Mouse (Mus musculus): ENCODE data around the gene Vps33b. TPM values are rescaled to one million over a fixed set of nuclear protein-coding genes. Genes with fewer than 3 reads are reported as not detected.

Gene Vps33b
- polyA plus RNA-seq, 1 experiment from 2014 or later, result 12.3 TPM

GRCm38 (mm10) chr7:80280998-80281397 lies 11.5 kb downstream of the Vps33b start:
- 81% methylated on average over 2 of the region's 2 CpGs for WGBS (ENCODE audit: insufficient replicate concordance)
- ATAC-seq (replicated peaks; ENCODE audit: insufficient number of reproducible peaks, low FRiP score, low TSS enrichment), result no peak
- no peaks in the 10 kb centered on the region for H3K27me3 ChIP-seq (ENCODE audit: control insufficient read depth, insufficient read depth, low read length)
- H3K27ac ChIP-seq (ENCODE audit: low read depth, low read length), result no peak overlapping the region
- H3K9ac ChIP-seq (ENCODE audit: low read depth, low read length), result no peak overlapping the region
- no peaks in the 10 kb centered on the region for H3K9me3 ChIP-seq (replicated peaks; ENCODE audit: control insufficient read depth, low read length)
- H3K4me1 ChIP-seq (ENCODE audit: control insufficient read depth, insufficient read depth, low read length), result no peaks in the 10 kb centered on the region
- H3K4me3 ChIP-seq (ENCODE audit: low read depth, low read length), result no peak overlapping the region
- H3K4me2 ChIP-seq, result no peak overlapping the region
- H3K36me3 ChIP-seq (ENCODE audit: control insufficient read depth, insufficient read depth, low read length), result peaks cover 23% of the 10 kb centered on the region

DNA sequence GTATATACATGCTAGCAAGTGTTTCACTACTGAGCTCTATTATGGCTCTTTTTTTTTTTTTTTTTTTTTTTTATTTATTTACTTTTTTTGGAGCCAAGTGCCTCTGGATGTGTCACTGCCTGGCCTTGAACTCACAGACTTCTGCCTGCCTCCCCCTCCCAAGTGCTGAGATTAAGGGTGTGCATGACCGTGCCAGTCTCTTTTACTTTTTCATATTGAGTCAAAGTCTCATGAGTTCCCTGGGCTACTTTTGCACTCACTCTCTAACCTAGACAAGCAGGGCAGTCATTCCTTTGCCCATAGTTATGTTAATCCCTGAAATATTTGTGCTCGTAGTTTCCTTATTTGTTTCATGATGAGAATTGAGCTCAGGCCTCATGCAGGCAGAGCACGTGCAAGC lies 12.2 kb downstream of the Vps33b start:
- H3K9ac ChIP-seq (ENCODE audit: low read depth, low read length), result no peak overlapping the region
- H3K9me3 ChIP-seq (replicated peaks; ENCODE audit: control insufficient read depth, low read length), result no peaks in the 10 kb centered on the region
- H3K4me1 ChIP-seq (ENCODE audit: control insufficient read depth, insufficient read depth, low read length), result no peaks in the 10 kb centered on the region
- H3K4me2 ChIP-seq, result no peak overlapping the region
- WGBS (ENCODE audit: insufficient replicate concordance), result 87% methylated on average over 3 of the region's 3 CpGs
- no peak overlapping the region for H3K27ac ChIP-seq (ENCODE audit: low read depth, low read length)
- no peaks in the 10 kb centered on the region for H3K27me3 ChIP-seq (ENCODE audit: control insufficient read depth, insufficient read depth, low read length)
- H3K4me3 ChIP-seq (ENCODE audit: low read depth, low read length), result no peak overlapping the region
- ATAC-seq (replicated peaks; ENCODE audit: insufficient number of reproducible peaks, low FRiP score, low TSS enrichment), result no peak
- H3K36me3 ChIP-seq (ENCODE audit: control insufficient read depth, insufficient read depth, low read length), result peaks cover 22% of the 10 kb centered on the region

- Histone ChIP-seq H3K27me3 (ENCODE audit: control insufficient read depth, insufficient read depth, low read length) (no peaks in the 10 kb centered on the region), H3K4me3 (ENCODE audit: low read depth, low read length) (no peak overlapping the region), H3K27ac (ENCODE audit: low read depth, low read length) (no peak overlapping the region; the same call in 1 of the 2 replicates), H3K36me3 (ENCODE audit: control insufficient read depth, insufficient read depth, low read length) (peaks cover 27% of the 10 kb centered on the region; the same call in 1 of the 2 replicates), H3K4me1 (ENCODE audit: control insufficient read depth, insufficient read depth, low read length) (no peaks in the 10 kb centered on the region), H3K4me2 (no peak overlapping the region), H3K9me3 (replicated peaks; ENCODE audit: control insufficient read depth, low read length) (no peaks in the 10 kb centered on the region), H3K9ac (ENCODE audit: low read depth, low read length) (no peak overlapping the region)
- WGBS (ENCODE audit: insufficient replicate concordance), result 43% methylated on average over 3 of the region's 3 CpGs
- no peak for ATAC-seq (replicated peaks; ENCODE audit: insufficient number of reproducible peaks, low FRiP score, low TSS enrichment)
Observed at GRCm38 (mm10) chr7:80283226-80283918, 13.9 kb downstream of the Vps33b start.

GRCm38 (mm10) chr7:80284391-80284790 lies 14.9 kb downstream of the Vps33b start:
- H3K36me3 ChIP-seq (ENCODE audit: control insufficient read depth, insufficient read depth, low read length), result peaks cover 27% of the 10 kb centered on the region; the same call in 1 of the 2 replicates
- WGBS (ENCODE audit: insufficient replicate concordance), result 73% methylated on average over 5 of the region's 5 CpGs
- no peaks in the 10 kb centered on the region for H3K9me3 ChIP-seq (replicated peaks; ENCODE audit: control insufficient read depth, low read length)
- H3K4me3 ChIP-seq (ENCODE audit: low read depth, low read length), result no peak overlapping the region
- no peak overlapping the region for H3K9ac ChIP-seq (ENCODE audit: low read depth, low read length)
- H3K27ac ChIP-seq (ENCODE audit: low read depth, low read length), result no peak overlapping the region
- H3K4me2 ChIP-seq, result no peak overlapping the region
- no peaks in the 10 kb centered on the region for H3K27me3 ChIP-seq (ENCODE audit: control insufficient read depth, insufficient read depth, low read length)
- ATAC-seq (replicated peaks; ENCODE audit: insufficient number of reproducible peaks, low FRiP score, low TSS enrichment), result no peak
- no peaks in the 10 kb centered on the region for H3K4me1 ChIP-seq (ENCODE audit: control insufficient read depth, insufficient read depth, low read length)

DNA sequence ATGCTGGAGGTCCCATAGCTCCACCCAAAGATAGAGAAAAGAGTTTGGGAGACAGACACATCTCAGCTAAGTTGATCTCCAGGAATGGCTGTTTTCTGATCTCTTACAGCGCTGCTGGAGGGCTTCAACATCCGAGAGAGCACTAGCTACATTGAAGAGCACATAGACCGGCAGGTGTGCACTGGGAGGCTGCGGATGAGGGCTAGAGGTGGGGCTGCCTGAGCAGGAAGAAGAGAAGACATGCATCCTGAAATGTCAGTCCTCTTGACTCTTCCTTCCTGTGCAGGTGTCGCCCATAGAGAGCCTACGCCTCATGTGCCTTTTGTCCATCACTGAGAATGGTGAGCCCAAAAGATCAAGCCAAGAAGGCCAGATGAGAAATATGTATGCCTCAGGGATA lies 16.3 kb downstream of the Vps33b start:
- Histone ChIP-seq H3K4me3 (ENCODE audit: low read depth, low read length) (no peak overlapping the region), H3K27me3 (ENCODE audit: control insufficient read depth, insufficient read depth, low read length) (no peaks in the 10 kb centered on the region), H3K9me3 (replicated peaks; ENCODE audit: control insufficient read depth, low read length) (no peaks in the 10 kb centered on the region), H3K4me2 (no peak overlapping the region), H3K27ac (ENCODE audit: low read depth, low read length) (no peak overlapping the region), H3K9ac (ENCODE audit: low read depth, low read length) (no peak overlapping the region), H3K36me3 (ENCODE audit: control insufficient read depth, insufficient read depth, low read length) (peaks cover 30% of the 10 kb centered on the region), H3K4me1 (ENCODE audit: control insufficient read depth, insufficient read depth, low read length) (no peaks in the 10 kb centered on the region)
- WGBS (ENCODE audit: insufficient replicate concordance), result 89% methylated on average over 6 of the region's 6 CpGs
- ATAC-seq (replicated peaks; ENCODE audit: insufficient number of reproducible peaks, low FRiP score, low TSS enrichment), result no peak

DNA sequence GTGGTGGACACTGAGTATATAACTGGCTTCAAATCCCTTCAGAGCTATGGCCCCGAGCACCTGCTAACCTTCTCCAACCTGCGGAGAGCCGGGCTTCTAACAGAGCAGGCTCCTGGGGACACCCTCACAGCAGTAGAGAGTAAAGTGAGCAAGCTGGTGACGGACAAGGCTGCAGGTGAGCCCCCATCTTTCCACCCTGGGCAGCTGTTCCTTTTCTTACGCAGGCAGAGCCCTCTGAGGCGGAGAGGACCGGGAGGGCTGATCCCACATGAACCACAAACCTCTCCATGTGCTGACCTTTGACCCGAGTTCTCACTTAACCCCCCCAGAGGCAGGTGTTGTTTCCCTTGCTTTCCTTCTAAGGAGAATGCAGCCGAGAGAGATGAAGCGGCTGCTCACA lies 18.3 kb downstream of the Vps33b start:
- 75% methylated on average over 10 of the region's 10 CpGs for WGBS (ENCODE audit: insufficient replicate concordance)
- no peak for ATAC-seq (replicated peaks; ENCODE audit: insufficient number of reproducible peaks, low FRiP score, low TSS enrichment)
- H3K9me3 ChIP-seq (replicated peaks; ENCODE audit: control insufficient read depth, low read length), result no peaks in the 10 kb centered on the region

GRCm38 (mm10) chr7:80294062-80294763 lies 24.8 kb downstream of the Vps33b start, which contains the start of gene Prc1:
Gene Prc1, plus strand, starts transcription at chr7:80294450.
- Histone ChIP-seq H3K4me1 (ENCODE audit: control insufficient read depth, insufficient read depth, low read length) (peaks cover 9% of the 10 kb centered on the region; the same call in 1 of the 2 replicates), H3K4me3 (ENCODE audit: low read depth, low read length) (peak within 1 kb of the TSS; percentile 76), H3K27ac (ENCODE audit: low read depth, low read length) (peak within 1 kb of the TSS; percentile 81), H3K9ac (ENCODE audit: low read depth, low read length) (peak within 1 kb of the TSS; percentile 87), H3K9me3 (replicated peaks; ENCODE audit: control insufficient read depth, low read length) (no peaks in the 10 kb centered on the region), H3K36me3 (ENCODE audit: control insufficient read depth, insufficient read depth, low read length) (peaks cover 3% of the 10 kb centered on the region; the same call in 1 of the 2 replicates), H3K27me3 (ENCODE audit: control insufficient read depth, insufficient read depth, low read length) (no peaks in the 10 kb centered on the region), H3K4me2 (peak within 1 kb of the TSS; percentile 57)
- under 1% methylated on average over 52 of the region's 52 CpGs for WGBS (ENCODE audit: insufficient replicate concordance)
- peak; percentile 98 for ATAC-seq (replicated peaks; ENCODE audit: insufficient number of reproducible peaks, low FRiP score, low TSS enrichment)

More for the DNA sequence above, 18.3 kb downstream of the Vps33b start:
- Histone ChIP-seq H3K4me2 (no peak overlapping the region), H3K27ac (ENCODE audit: low read depth, low read length) (no peak overlapping the region), H3K9ac (ENCODE audit: low read depth, low read length) (no peak overlapping the region), H3K27me3 (ENCODE audit: control insufficient read depth, insufficient read depth, low read length) (no peaks in the 10 kb centered on the region), H3K4me1 (ENCODE audit: control insufficient read depth, insufficient read depth, low read length) (no peaks in the 10 kb centered on the region), H3K36me3 (ENCODE audit: control insufficient read depth, insufficient read depth, low read length) (peaks cover 30% of the 10 kb centered on the region), H3K4me3 (ENCODE audit: low read depth, low read length) (no peak overlapping the region)

- peak overlapping the region; percentile 76 for H3K4me3 ChIP-seq (ENCODE audit: low read depth, low read length)
- H3K27me3 ChIP-seq (ENCODE audit: control insufficient read depth, insufficient read depth, low read length), result no peaks in the 10 kb centered on the region
- WGBS (ENCODE audit: insufficient replicate concordance), result 9% methylated on average over 37 of the region's 37 CpGs
- H3K4me1 ChIP-seq (ENCODE audit: control insufficient read depth, insufficient read depth, low read length), result peaks cover 9% of the 10 kb centered on the region; the same call in 1 of the 2 replicates
- peak overlapping the region; percentile 81 for H3K27ac ChIP-seq (ENCODE audit: low read depth, low read length)
- peak; percentile 44 for ATAC-seq (replicated peaks; ENCODE audit: insufficient number of reproducible peaks, low FRiP score, low TSS enrichment)
- peak overlapping the region; percentile 57 for H3K4me2 ChIP-seq
- H3K9ac ChIP-seq (ENCODE audit: low read depth, low read length), result peak overlapping the region; percentile 87
- H3K9me3 ChIP-seq (replicated peaks; ENCODE audit: control insufficient read depth, low read length), result no peaks in the 10 kb centered on the region
- H3K36me3 ChIP-seq (ENCODE audit: control insufficient read depth, insufficient read depth, low read length), result peaks cover 3% of the 10 kb centered on the region; the same call in 1 of the 2 replicates
Observed at GRCm38 (mm10) chr7:80294764-80295648, 25.6 kb downstream of the Vps33b start.
